Mouse (Mus musculus): ENCODE data around the gene Dnajc27.

Gene Dnajc27

GRCm38 (mm10) chr12:4082132-4083001 is at the start of gene Dnajc27:
Gene Dnajc27, plus strand, starts transcription at chr12:4082583.
- DNase-seq (ENCODE audit: extremely low read depth, low read depth, low spot score): peak; percentile 33

- no peak for DNase-seq (ENCODE audit: extremely low read depth, low read depth, low spot score)
Measured at GRCm38 (mm10) chr12:4036157-4036556, 46.2 kb upstream of the Dnajc27 start.

GRCm38 (mm10) chr12:4037511-4037910 is 44.9 kb upstream of the Dnajc27 start:
- DNase-seq (ENCODE audit: extremely low read depth, low read depth, low spot score): no peak

GRCm38 (mm10) chr12:4038061-4039041 is 44.0 kb upstream of the Dnajc27 start, which contains the start of gene Efr3b:
Gene Efr3b, minus strand, starts transcription at chr12:4038915.
- DNase-seq (ENCODE audit: extremely low read depth, low read depth, low spot score): no peak

- no peak for DNase-seq (ENCODE audit: extremely low read depth, low read depth, low spot score)
Measured at GRCm38 (mm10) chr12:4039046-4039445, 43.3 kb upstream of the Dnajc27 start.

GRCm38 (mm10) chr12:4042411-4042810 is 40.0 kb upstream of the Dnajc27 start:
- no peak for DNase-seq (ENCODE audit: extremely low read depth, low read depth, low spot score)

GRCm38 (mm10) chr12:4045992-4046391 is 36.4 kb upstream of the Dnajc27 start:
- no peak for DNase-seq (ENCODE audit: extremely low read depth, low read depth, low spot score)

- DNase-seq (ENCODE audit: extremely low read depth, low read depth, low spot score): no peak
Measured at GRCm38 (mm10) chr12:4048031-4048430, 34.4 kb upstream of the Dnajc27 start.

GRCm38 (mm10) chr12:4050861-4051425 is 31.4 kb upstream of the Dnajc27 start:
- no peak for DNase-seq (ENCODE audit: extremely low read depth, low read depth, low spot score)

GRCm38 (mm10) chr12:4053643-4054042 is 28.7 kb upstream of the Dnajc27 start:
- no peak for DNase-seq (ENCODE audit: extremely low read depth, low read depth, low spot score)

GRCm38 (mm10) chr12:4054845-4055244 is 27.5 kb upstream of the Dnajc27 start:
- DNase-seq (ENCODE audit: extremely low read depth, low read depth, low spot score): no peak

- DNase-seq (ENCODE audit: extremely low read depth, low read depth, low spot score): no peak
Measured at GRCm38 (mm10) chr12:4058321-4058720, 24.1 kb upstream of the Dnajc27 start.

GRCm38 (mm10) chr12:4059683-4060082 is 22.7 kb upstream of the Dnajc27 start:
- no peak for DNase-seq (ENCODE audit: extremely low read depth, low read depth, low spot score)

GRCm38 (mm10) chr12:4065498-4065897 is 16.9 kb upstream of the Dnajc27 start:
- no peak for DNase-seq (ENCODE audit: extremely low read depth, low read depth, low spot score)

- DNase-seq (ENCODE audit: extremely low read depth, low read depth, low spot score): no peak
Measured at GRCm38 (mm10) chr12:4065944-4066343, 16.4 kb upstream of the Dnajc27 start.

GRCm38 (mm10) chr12:4066681-4067459 is 15.5 kb upstream of the Dnajc27 start:
- DNase-seq (ENCODE audit: extremely low read depth, low read depth, low spot score): no peak

- DNase-seq (ENCODE audit: extremely low read depth, low read depth, low spot score): no peak
Measured at GRCm38 (mm10) chr12:4068551-4068950, 13.8 kb upstream of the Dnajc27 start.

- DNase-seq (ENCODE audit: extremely low read depth, low read depth, low spot score): no peak
Measured at GRCm38 (mm10) chr12:4071671-4072070, 10.7 kb upstream of the Dnajc27 start.

GRCm38 (mm10) chr12:4075407-4075806 is 7.0 kb upstream of the Dnajc27 start:
- DNase-seq (ENCODE audit: extremely low read depth, low read depth, low spot score): no peak

GRCm38 (mm10) chr12:4076383-4076782 is 6.0 kb upstream of the Dnajc27 start:
- no peak for DNase-seq (ENCODE audit: extremely low read depth, low read depth, low spot score)

All from fat pad, adult 2 months (tissue).